Mouse (Mus musculus): ENCODE data around the gene Rad51b.

- TF ChIP-seq ETS1 (conservative IDR thresholded peaks at IDR 0.05; ENCODE audit: low read depth, low read length) (no peak), PAX5 (IDR thresholded peaks at IDR 0.05; ENCODE audit: low read length) (no peak), CTCF (conservative IDR thresholded peaks at IDR 0.05 in 1 of 2, IDR thresholded peaks at IDR 0.05 in 1 of 2; ENCODE audit: low read depth in 2 of 2, low read length in 2 of 2) (no peak), TCF12 (IDR thresholded peaks at IDR 0.05; ENCODE audit: low read depth, low read length) (no peak), MAZ (IDR thresholded peaks at IDR 0.05; ENCODE audit: low read depth, low read length) (no peak), MEF2A (IDR thresholded peaks at IDR 0.05; ENCODE audit: borderline replicate concordance, low read depth, low read length) (no peak), USF1 (IDR thresholded peaks at IDR 0.05; ENCODE audit: low read depth, low read length) (no peak), POLR2A (IDR thresholded peaks at IDR 0.05; ENCODE audit: low read depth, low read length) (no peak), IRF4 (IDR thresholded peaks at IDR 0.05; ENCODE audit: low read depth, low read length) (no peak), SIN3A (IDR thresholded peaks at IDR 0.05; ENCODE audit: low read length) (no peak), BHLHE40 (IDR thresholded peaks at IDR 0.05; ENCODE audit: low read depth, low read length) (no peak), JUND (conservative IDR thresholded peaks at IDR 0.05; ENCODE audit: low read depth, low read length) (no peak), E2F4 (IDR thresholded peaks at IDR 0.05; ENCODE audit: insufficient replicate concordance, low read depth, low read length) (no peak), UBTF (IDR thresholded peaks at IDR 0.05; ENCODE audit: low read depth, low read length) (no peak)
Observed at GRCm38 (mm10) chr12:79827233-79827692, 530.2 kb downstream of the Rad51b start.
